Mouse (Mus musculus) brain, adult 10 weeks (tissue): ENCODE results near the gene Aqp2. TPM values are rescaled to one million over a fixed set of nuclear protein-coding genes. Genes with fewer than 3 reads are reported as not detected.

Source experiments
- polyA plus RNA-seq: library from polyadenylated mRNA; stranded (reverse); fragments of 350-450 nt; fragmentation: Illumina TruSeq; extraction: RNeasy Lipid Tissue Mini Kit (QIAGEN cat#74804); gene quantifications from one replicate; pipeline ENCODE4 v1.2.3, GENCODE M21; 2015; ENCODE audit warnings: low read depth, low replicate concordance

The Aqp2 gene
- polyA plus RNA-seq, result not detected

GRCm38 (mm10) chr15:99578802-99579485 lies at the start of gene Aqp2:
Gene Aqp2 (plus strand): TSS chr15:99579055.

GRCm38 (mm10) chr15:99590429-99591084 lies 11.7 kb downstream of the Aqp2 start, which contains the start of gene Aqp5:
Gene Aqp5 (plus strand): TSS chr15:99590782.

GRCm38 (mm10) chr15:99600986-99601822 lies 22.3 kb downstream of the Aqp2 start, which contains the start of gene Aqp6:
Gene Aqp6 (plus strand): TSS chr15:99601400.

Other genes starting within 250 kb of the Aqp2 start
- gene Fmnl3, start 208.6 kb upstream of the Aqp2 start, polyA plus RNA-seq, result 7.7 TPM
- gene Tmbim6, start 186.2 kb upstream of the Aqp2 start, polyA plus RNA-seq, result 296 TPM
- gene Nckap5l, start 121.3 kb upstream of the Aqp2 start, polyA plus RNA-seq, result 8.1 TPM
- 6.5 TPM for gene Bcdin3d, start 104.3 kb upstream of the Aqp2 start, polyA plus RNA-seq
- gene Faim2, start 50.9 kb upstream of the Aqp2 start, polyA plus RNA-seq, result 375 TPM
- 0.62 TPM for gene Aqp5, start 11.7 kb downstream of the Aqp2 start, polyA plus RNA-seq
- gene Aqp6, start 22.3 kb downstream of the Aqp2 start, polyA plus RNA-seq, result not detected
- gene Racgap1, start 72.6 kb downstream of the Aqp2 start, polyA plus RNA-seq, result 12.5 TPM
- gene Asic1, start 91.3 kb downstream of the Aqp2 start, polyA plus RNA-seq, result 47.8 TPM
- gene Smarcd1, start 123.1 kb downstream of the Aqp2 start, polyA plus RNA-seq, result 94.7 TPM
- not detected for gene Gm17349, start 126.4 kb downstream of the Aqp2 start, polyA plus RNA-seq
- 83.4 TPM for gene Gpd1, start 138.5 kb downstream of the Aqp2 start, polyA plus RNA-seq
- gene Cox14, start 146.6 kb downstream of the Aqp2 start, polyA plus RNA-seq, result 204 TPM
- gene Cers5, start 193.8 kb downstream of the Aqp2 start, polyA plus RNA-seq, result 39.3 TPM